Mouse (Mus musculus): ENCODE measurements at regions not wholly inside any gene's neighbourhood (a gene's known extent, or its start where the extent isn't known, plus 50 kb on each side); places are given as distances from the start of the nearest gene placed in this dataset.

GRCm38 (mm10) chr11:90088473-90088872 is 58.3 kb downstream of the Tmem100 start:
- Histone ChIP-seq H3K27me3 (ENCODE audit: control insufficient read depth, insufficient read depth, low read length) (no peaks in the 10 kb centered on the region), H3K36me3 (ENCODE audit: control insufficient read depth, insufficient read depth, low read length) (no peaks in the 10 kb centered on the region), H3K9me3 (ENCODE audit: control insufficient read depth, low read length) (no peaks in the 10 kb centered on the region), H3K4me3 (replicated peaks; ENCODE audit: low read length) (no peak overlapping the region), H3K4me1 (ENCODE audit: control insufficient read depth, insufficient read depth, low read length) (no peaks in the 10 kb centered on the region), H3K9ac (ENCODE audit: low read depth, low read length, severe bottlenecking) (no peak overlapping the region), H3K4me2 (replicated peaks; ENCODE audit: low read depth, low read length, severe bottlenecking) (no peak overlapping the region), H3K27ac (replicated peaks; ENCODE audit: low read depth, low read length) (no peak overlapping the region)
- WGBS, result 79% methylated on average over 4 of the region's 4 CpGs
- ATAC-seq (ENCODE audit: low FRiP score, low read depth), result no peak
- no peak for DNase-seq (ENCODE audit: low spot score)
- TF ChIP-seq POLR2A (IDR thresholded peaks at IDR 0.05; ENCODE audit: borderline replicate concordance, extremely low read depth, insufficient read depth, insufficient read length), result no peak

GRCm38 (mm10) chr11:90094052-90094451 is 63.9 kb downstream of the Tmem100 start:
- Histone ChIP-seq H3K9me3 (ENCODE audit: control insufficient read depth, low read length) (no peaks in the 10 kb centered on the region), H3K4me3 (replicated peaks; ENCODE audit: low read length) (no peak overlapping the region), H3K36me3 (ENCODE audit: control insufficient read depth, insufficient read depth, low read length) (no peaks in the 10 kb centered on the region), H3K4me1 (ENCODE audit: control insufficient read depth, insufficient read depth, low read length) (peaks cover 4% of the 10 kb centered on the region; the same call in 1 of the 2 replicates), H3K9ac (ENCODE audit: low read depth, low read length, severe bottlenecking) (no peak overlapping the region), H3K27ac (replicated peaks; ENCODE audit: low read depth, low read length) (no peak overlapping the region), H3K27me3 (ENCODE audit: control insufficient read depth, insufficient read depth, low read length) (no peaks in the 10 kb centered on the region), H3K4me2 (replicated peaks; ENCODE audit: low read depth, low read length, severe bottlenecking) (no peak overlapping the region)
- no peak for ATAC-seq (ENCODE audit: low FRiP score, low read depth)
- WGBS, result 88% methylated on average over 7 of the region's 7 CpGs
- no peak for DNase-seq (ENCODE audit: low spot score)
- no peak for TF ChIP-seq POLR2A (IDR thresholded peaks at IDR 0.05; ENCODE audit: borderline replicate concordance, extremely low read depth, insufficient read depth, insufficient read length)

- Histone ChIP-seq H3K36me3 (ENCODE audit: control insufficient read depth, insufficient read depth, low read length) (no peaks in the 10 kb centered on the region), H3K9me3 (ENCODE audit: control insufficient read depth, low read length) (no peaks in the 10 kb centered on the region), H3K27me3 (ENCODE audit: control insufficient read depth, insufficient read depth, low read length) (no peaks in the 10 kb centered on the region), H3K4me3 (replicated peaks; ENCODE audit: low read length) (no peak overlapping the region), H3K9ac (ENCODE audit: low read depth, low read length, severe bottlenecking) (no peak overlapping the region), H3K4me1 (ENCODE audit: control insufficient read depth, insufficient read depth, low read length) (peaks cover 12% of the 10 kb centered on the region), H3K4me2 (replicated peaks; ENCODE audit: low read depth, low read length, severe bottlenecking) (no peak overlapping the region), H3K27ac (replicated peaks; ENCODE audit: low read depth, low read length) (no peak overlapping the region)
- 66% methylated on average over 7 of the region's 7 CpGs for WGBS
- TF ChIP-seq POLR2A (IDR thresholded peaks at IDR 0.05; ENCODE audit: borderline replicate concordance, extremely low read depth, insufficient read depth, insufficient read length), result no peak
- DNase-seq (ENCODE audit: low spot score) (peak; percentile 60), ATAC-seq (ENCODE audit: low FRiP score, low read depth) (no peak)
Measured at GRCm38 (mm10) chr11:90094700-90095355, 64.7 kb downstream of the Tmem100 start.

GRCm38 (mm10) chr11:90098471-90098870 is 68.3 kb downstream of the Tmem100 start:
- DNase-seq (ENCODE audit: low spot score) (no peak), ATAC-seq (ENCODE audit: low FRiP score, low read depth) (no peak)
- TF ChIP-seq POLR2A (IDR thresholded peaks at IDR 0.05; ENCODE audit: borderline replicate concordance, extremely low read depth, insufficient read depth, insufficient read length), result no peak
- WGBS, result 56% methylated on average over 7 of the region's 7 CpGs
- Histone ChIP-seq H3K27me3 (ENCODE audit: control insufficient read depth, insufficient read depth, low read length) (no peaks in the 10 kb centered on the region), H3K27ac (replicated peaks; ENCODE audit: low read depth, low read length) (no peak overlapping the region), H3K4me1 (ENCODE audit: control insufficient read depth, insufficient read depth, low read length) (peaks cover 13% of the 10 kb centered on the region), H3K9me3 (ENCODE audit: control insufficient read depth, low read length) (no peaks in the 10 kb centered on the region), H3K4me2 (replicated peaks; ENCODE audit: low read depth, low read length, severe bottlenecking) (no peak overlapping the region), H3K9ac (ENCODE audit: low read depth, low read length, severe bottlenecking) (no peak overlapping the region), H3K4me3 (replicated peaks; ENCODE audit: low read length) (no peak overlapping the region), H3K36me3 (ENCODE audit: control insufficient read depth, insufficient read depth, low read length) (no peaks in the 10 kb centered on the region)

GRCm38 (mm10) chr11:90099178-90099577 is 69.0 kb downstream of the Tmem100 start:
- Histone ChIP-seq H3K9me3 (ENCODE audit: control insufficient read depth, low read length) (no peaks in the 10 kb centered on the region), H3K36me3 (ENCODE audit: control insufficient read depth, insufficient read depth, low read length) (no peaks in the 10 kb centered on the region), H3K27ac (replicated peaks; ENCODE audit: low read depth, low read length) (no peak overlapping the region), H3K9ac (ENCODE audit: low read depth, low read length, severe bottlenecking) (no peak overlapping the region), H3K4me3 (replicated peaks; ENCODE audit: low read length) (no peak overlapping the region), H3K4me2 (replicated peaks; ENCODE audit: low read depth, low read length, severe bottlenecking) (no peak overlapping the region), H3K4me1 (ENCODE audit: control insufficient read depth, insufficient read depth, low read length) (peaks cover 13% of the 10 kb centered on the region), H3K27me3 (ENCODE audit: control insufficient read depth, insufficient read depth, low read length) (no peaks in the 10 kb centered on the region)
- ATAC-seq (ENCODE audit: low FRiP score, low read depth), result no peak
- 24% methylated on average over 1 of the region's 1 CpGs for WGBS
- no peak for DNase-seq (ENCODE audit: low spot score)
- TF ChIP-seq POLR2A (IDR thresholded peaks at IDR 0.05; ENCODE audit: borderline replicate concordance, extremely low read depth, insufficient read depth, insufficient read length), result no peak

All from limb, embryonic 14.5 days (tissue).